Mouse (Mus musculus): ENCODE measurements around the gene Psmb8.

GRCm38 (mm10) chr17:34200772-34201505 is 3.4 kb downstream of the Psmb8 start:
- no peak for TF ChIP-seq CTCF (conservative IDR thresholded peaks at IDR 0.05; ENCODE audit: low read length)
- no peak for TF ChIP-seq NANOG (IDR thresholded peaks at IDR 0.05; ENCODE audit: borderline replicate concordance, low read length)
- TF ChIP-seq POU5F1 (IDR thresholded peaks at IDR 0.05; ENCODE audit: borderline replicate concordance, low read length): no peak
